ENCODE assay signal across 8 mouse cellular contexts in the genomic region with DNA sequence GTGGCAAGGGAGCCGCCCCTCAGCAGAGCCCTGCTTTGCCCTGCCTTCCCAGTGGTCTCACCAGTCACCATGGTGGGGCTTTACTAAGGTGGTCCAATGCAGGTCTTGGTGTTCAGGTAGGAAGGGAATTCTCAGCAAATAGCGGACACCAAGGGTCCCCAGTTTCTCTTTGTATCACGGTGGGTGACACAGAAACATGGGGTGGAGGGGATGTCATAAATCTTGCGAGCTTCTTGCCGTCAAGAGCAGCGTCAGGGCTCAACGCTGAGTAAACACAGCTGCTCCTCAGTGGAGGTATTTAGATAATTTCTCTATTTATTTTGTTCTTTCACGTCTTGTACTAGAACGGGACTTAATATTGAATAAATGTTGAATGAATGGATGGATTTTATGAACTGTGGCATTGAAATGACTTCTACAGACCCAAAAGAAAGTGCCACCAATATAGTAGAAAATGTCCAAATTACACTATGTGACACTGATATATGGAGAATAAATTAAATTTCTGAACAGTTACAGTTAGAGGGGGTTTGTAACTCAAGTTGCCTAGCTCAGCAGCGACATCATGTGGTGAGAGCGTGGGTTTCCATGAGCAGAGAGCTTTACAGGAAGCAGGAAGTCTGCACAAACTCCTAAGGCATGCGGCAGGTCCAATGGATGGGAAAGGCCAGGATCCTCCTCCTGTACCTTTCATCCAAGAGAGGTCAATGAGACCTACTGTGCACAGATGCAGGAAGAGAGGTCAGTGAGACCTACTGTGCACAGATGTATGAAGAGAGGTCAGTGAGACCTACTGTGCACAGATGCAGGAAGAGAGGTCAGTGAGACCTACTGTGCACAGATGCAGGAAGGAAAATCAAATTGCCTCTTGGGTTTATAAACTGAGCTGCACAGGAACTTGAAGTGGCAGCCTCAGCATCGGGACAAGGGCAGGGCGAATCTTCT. TPM values are rescaled to one million over a fixed set of nuclear protein-coding genes. Genes with fewer than 3 reads are reported as not detected.
A peak's percentile ranks its signal among the peaks of the same experiment; 100 is the strongest.
DNase-seq lines count a peak whose midpoint lies in the region; ATAC-seq lines count a peak whose summit lies in the region.

No protein-coding gene starts in this region.

- peak; percentile 43 for DNase-seq in cerebellum, adult 11 months
- DNase-seq in embryo, embryonic 10 days (ENCODE audit: low spot score) = peak; percentile 95
- peak; percentile 65 to 79 for DNase-seq in gastrocnemius, postnatal 4 days (ENCODE audit: low spot score in 2 of 2)
- peak; percentile 76 for DNase-seq in kidney, adult 18-20 months
- peak; percentile 85 for DNase-seq in left cerebral cortex, postnatal 4 days
- peak; percentile 49 to 69 for DNase-seq in spleen, postnatal 14 days (ENCODE audit: low spot score in 2 of 2)

- H3K4me3 ChIP-seq in midbrain, embryonic 16.5 days (ENCODE audit: low read depth, low read length) = no peak overlapping the region

- no peaks in the 10 kb centered on the region; the same call in 1 of the 2 replicates for H3K27me3 ChIP-seq in midbrain, embryonic 16.5 days (ENCODE audit: control insufficient read depth, insufficient read depth, low read depth, low read length)

- H3K36me3 ChIP-seq in midbrain, embryonic 16.5 days (ENCODE audit: control insufficient read depth, insufficient read depth, low read length) = no peaks in the 10 kb centered on the region

- intact Hi-C loops in left cerebral cortex, postnatal 4 days (cut with DNase I) = loop anchor here (2.0 to 10.0 kb wide), 3 partner anchors 174 to 341 kb away; a partner anchor contains a TSS

- peaks cover 4% of the 10 kb centered on the region; the same call in 1 of the 2 replicates for H3K4me1 ChIP-seq in midbrain, embryonic 16.5 days (ENCODE audit: control insufficient read depth, insufficient read depth, low read length)

- 67% methylated on average over 14 of the region's 14 CpGs for WGBS in midbrain, embryonic 16.5 days

- ATAC-seq in cerebellum, adult (ENCODE audit: insufficient number of reproducible peaks, low FRiP score, low TSS enrichment) = no peak
- peak; percentile 78 for ATAC-seq in midbrain, embryonic 16.5 days

- no peaks in the 10 kb centered on the region for H3K9me3 ChIP-seq in midbrain, embryonic 16.5 days (replicated peaks; ENCODE audit: control insufficient read depth, low read length, poor library complexity, severe bottlenecking)

- no peak overlapping the region for H3K9ac ChIP-seq in midbrain, embryonic 16.5 days (ENCODE audit: low read depth, low read length)

- no peak overlapping the region for H3K27ac ChIP-seq in midbrain, embryonic 16.5 days (ENCODE audit: low read length)

- no peak overlapping the region for H3K4me2 ChIP-seq in midbrain, embryonic 16.5 days (ENCODE audit: low read length)

RNA-seq across cellular contexts. Expression of a gene that starts 54.7 kb away (rescaled TPM):
- total RNA-seq in gastrocnemius, postnatal 4 days (2021) = 10 to 100 TPM; 10.4 to 12.0 TPM
- total RNA-seq in left cerebral cortex, postnatal 4 days (2021) = 10 to 100 TPM; 11.7 to 11.8 TPM
- polyA plus RNA-seq in midbrain, embryonic 16.5 days (2015; fragmentation: Nextera tagmentation; extraction: Ambion mirVana) = 8.6 and 10.4 TPM in 2 replicates

Comparison
In these comparisons a context has a peak if more than half of its experiments do, and no peak if none do; other contexts are left out.
1. DNase-seq: peak in every context shown above with its lines; median percentile 95 in embryo, embryonic 10 days; 85 in left cerebral cortex, postnatal 4 days; 76 in kidney, adult 18-20 months; 72 in gastrocnemius, postnatal 4 days; 59 in spleen, postnatal 14 days; 43 in cerebellum, adult 11 months.